Mouse (Mus musculus): ENCODE measurements around the gene Rragc. TPM values are rescaled to one million over a fixed set of nuclear protein-coding genes. Genes with fewer than 3 reads are reported as not detected.
"Not testable (repeated sequence)": the region's sequence is repeated elsewhere in the genome, so short reads cannot be mapped to it uniquely, and the experiment has no call there.

Rragc gene
- total RNA-seq (2021), result 10 to 100 TPM; 35.8 to 39.9 TPM

DNA sequence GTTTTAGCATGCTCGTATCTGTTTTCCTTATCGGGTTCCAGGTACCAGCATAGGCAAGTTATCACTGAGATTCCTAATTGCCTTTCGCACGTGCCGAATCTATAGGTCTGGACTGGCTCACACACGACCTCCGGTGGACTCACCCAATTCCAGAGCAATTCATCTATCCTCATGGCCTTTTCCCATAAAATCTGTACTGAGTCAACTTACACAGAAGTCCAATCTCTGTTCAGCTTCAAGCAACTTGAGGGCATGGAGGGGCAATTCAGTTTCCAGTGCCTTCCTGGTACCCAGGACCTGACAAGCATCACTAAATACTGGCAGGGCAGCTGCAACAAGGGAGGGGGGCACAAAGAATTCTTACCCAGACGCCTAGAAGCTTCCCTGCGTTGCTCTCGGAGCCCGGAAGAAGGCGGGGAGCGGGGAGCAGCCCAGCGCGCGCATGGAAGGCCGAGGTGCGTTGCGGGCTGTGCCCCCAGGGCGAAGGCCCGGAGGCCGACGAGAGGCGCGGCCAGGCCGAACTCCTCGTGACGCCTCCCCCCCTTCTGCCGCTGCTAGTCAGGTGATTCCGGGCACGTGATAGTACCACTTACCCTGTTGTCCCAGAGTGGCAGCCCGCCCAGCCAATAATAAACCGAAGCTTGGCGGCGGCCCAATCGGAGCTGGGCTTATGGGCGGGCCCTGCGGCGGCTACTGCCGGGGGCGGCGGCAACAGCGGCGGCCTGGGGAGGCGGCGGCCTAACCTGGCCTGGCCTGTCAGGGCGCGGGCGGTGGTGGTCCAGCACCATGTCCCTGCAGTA, at the start of gene Rragc:
TSS of gene Rragc (plus strand) at position 699 of the 800 bp plus-strand sequence.
- peak; percentile 100 for DNase-seq (ENCODE audit: low spot score)
- intact Hi-C loops (cut with DNase I), result no loop called here

DNA sequence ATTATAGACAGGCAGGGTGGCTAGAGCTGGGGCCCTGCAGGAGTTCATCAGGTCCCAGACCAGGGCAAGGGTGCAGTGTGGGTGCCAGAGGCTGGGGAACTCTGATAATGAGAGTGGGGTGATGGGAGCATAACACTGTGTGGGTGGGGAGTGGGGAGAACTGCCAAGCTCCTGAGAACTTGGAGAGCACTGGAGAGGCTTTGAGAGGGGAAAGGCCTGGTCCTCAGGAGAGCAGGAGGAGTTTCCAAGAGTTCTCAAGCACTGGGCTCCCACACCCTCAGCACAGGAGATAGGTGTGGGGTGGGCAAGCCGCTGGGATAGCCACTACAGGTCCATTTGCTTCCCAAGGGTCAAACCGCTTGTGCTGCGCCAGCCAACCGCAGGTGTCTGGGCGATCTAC, 23.5 kb upstream of the Rragc start:
- intact Hi-C loops (cut with DNase I), result no loop called here

GRCm38 (mm10) chr4:123894295-123894694, 23.0 kb upstream of the Rragc start:
- intact Hi-C loops (cut with DNase I), result no loop called here
- DNase-seq (ENCODE audit: low spot score), result no peak

More for the DNA sequence above, 23.5 kb upstream of the Rragc start:
- no peak for DNase-seq (ENCODE audit: low spot score)

- intact Hi-C loops (cut with DNase I), result loop anchor here (2.0 kb wide), 1 partner anchor 140 kb away; no protein-coding TSS in a partner anchor
- DNase-seq (ENCODE audit: low spot score), result no peak
Measured at GRCm38 (mm10) chr4:123898696-123899095, 18.6 kb upstream of the Rragc start.

GRCm38 (mm10) chr4:123903432-123903831, 13.8 kb upstream of the Rragc start:
- intact Hi-C loops (cut with DNase I), result no loop called here

GRCm38 (mm10) chr4:123904333-123905125, 12.7 kb upstream of the Rragc start, which contains the start of gene Mycbp:
Gene Mycbp, plus strand, starts transcription at chr4:123904832.
- DNase-seq (ENCODE audit: low spot score), result peak; percentile 99
- intact Hi-C loops (cut with DNase I), result no loop called here

More at GRCm38 (mm10) chr4:123903432-123903831, 13.8 kb upstream of the Rragc start:
- DNase-seq (ENCODE audit: low spot score), result no peak

DNA sequence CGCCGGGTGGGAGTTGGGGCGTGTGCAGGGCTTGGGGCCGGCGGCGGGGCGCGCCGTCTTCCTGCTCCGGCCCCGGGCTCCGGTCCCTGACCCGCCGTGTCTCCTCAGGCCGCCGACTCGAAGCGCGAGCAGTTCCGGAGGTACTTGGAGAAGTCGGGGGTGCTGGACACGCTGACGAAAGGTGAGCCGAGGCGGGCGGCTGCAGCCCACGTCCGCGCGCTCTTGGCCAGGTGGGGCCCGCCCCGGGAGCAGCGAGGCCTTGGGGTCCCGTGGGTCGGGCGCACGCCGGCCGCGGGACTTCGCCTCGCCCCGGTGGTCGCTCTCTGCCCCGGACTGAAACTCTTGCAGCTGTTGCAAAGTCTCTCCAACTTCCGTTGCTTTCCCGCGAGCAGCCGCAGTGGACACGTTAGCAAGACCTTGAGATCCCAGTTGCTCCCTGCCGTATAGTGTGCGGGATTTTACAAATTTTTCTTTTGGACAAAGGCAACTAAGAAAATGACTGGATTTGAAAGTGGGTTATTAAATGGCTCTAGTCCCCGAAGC, 12.0 kb upstream of the Rragc start:
- intact Hi-C loops (cut with DNase I), result no loop called here
- DNase-seq (ENCODE audit: low spot score), result no peak

- no peak for DNase-seq (ENCODE audit: low spot score)
- intact Hi-C loops (cut with DNase I), result no loop called here
Measured at GRCm38 (mm10) chr4:123911503-123911902, 5.7 kb upstream of the Rragc start.

DNA sequence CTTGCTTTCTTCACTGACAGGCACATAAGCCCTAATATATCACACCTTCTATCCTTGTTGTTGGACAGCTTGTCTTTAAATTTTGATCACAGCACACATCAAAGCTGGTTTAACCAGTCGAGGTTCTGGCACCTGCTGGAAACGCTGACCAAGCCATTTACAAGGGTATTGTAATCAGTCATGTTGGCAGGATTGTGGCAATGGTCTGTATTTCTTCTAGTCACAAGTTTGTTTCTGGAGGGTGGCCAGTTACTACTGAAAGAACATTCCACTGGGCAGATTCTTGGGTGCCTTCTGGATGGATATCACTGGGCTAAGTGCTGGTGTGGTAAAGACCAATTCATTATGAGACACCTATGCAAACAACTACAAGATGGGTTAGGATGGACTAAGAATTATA, 4.8 kb upstream of the Rragc start:
- DNase-seq (ENCODE audit: low spot score), result no peak
- intact Hi-C loops (cut with DNase I), result no loop called here

GRCm38 (mm10) chr4:123917548-123918140, 398 bp downstream of the Rragc start, which contains the start of gene 4930535I16Rik:
Gene 4930535I16Rik, minus strand, starts transcription at chr4:123918022.
- intact Hi-C loops (cut with DNase I), result no loop called here
- peak; percentile 9 for DNase-seq (ENCODE audit: low spot score)

DNA sequence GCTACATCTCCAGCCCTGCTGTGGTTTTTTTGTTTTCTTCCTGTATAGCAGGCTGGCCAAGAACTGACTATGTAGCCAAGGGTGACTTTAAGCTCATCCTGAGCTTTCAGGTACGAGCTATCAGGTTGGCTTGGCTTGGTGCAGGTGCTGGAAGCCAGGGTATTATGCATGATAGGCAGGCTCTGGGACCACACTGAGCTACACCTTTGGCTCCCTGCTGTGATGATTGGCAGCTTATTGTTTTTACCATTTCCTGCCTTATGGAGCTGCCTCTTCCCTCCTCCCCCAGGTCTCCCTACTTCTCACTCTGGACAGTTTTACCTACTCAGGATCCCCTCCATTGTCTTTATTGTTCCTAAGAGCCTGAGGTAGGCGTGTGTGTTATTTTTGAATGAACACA, 1.6 kb downstream of the Rragc start:
- intact Hi-C loops (cut with DNase I), result no loop called here
- no peak for DNase-seq (ENCODE audit: low spot score)

- DNase-seq (ENCODE audit: low spot score), result no peak
- intact Hi-C loops (cut with DNase I), result no loop called here
Measured at GRCm38 (mm10) chr4:123921055-123921565, 3.9 kb downstream of the Rragc start.

DNA sequence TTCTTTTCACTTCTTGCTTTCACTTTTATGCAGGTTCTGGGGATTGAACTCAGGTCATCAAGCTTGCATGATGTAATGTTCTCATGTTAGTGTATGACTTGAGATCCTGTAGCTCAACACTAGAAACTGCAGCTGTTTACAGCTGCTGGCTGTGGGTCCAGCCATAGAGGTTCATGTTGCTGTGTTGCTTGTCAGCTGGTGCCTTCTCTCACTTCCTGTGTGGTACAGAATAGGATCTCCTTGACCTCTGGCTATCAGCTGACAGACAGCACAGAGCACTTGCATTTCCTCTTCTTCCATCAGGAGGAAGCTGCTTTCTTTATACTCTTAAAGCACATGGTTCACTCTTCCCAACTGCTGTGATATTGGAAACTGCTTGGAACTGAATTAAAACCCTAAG, 10.7 kb downstream of the Rragc start:
- intact Hi-C loops (cut with DNase I), result no loop called here
- no peak for DNase-seq (ENCODE audit: low spot score)

GRCm38 (mm10) chr4:123929994-123930393, 12.7 kb downstream of the Rragc start:
- DNase-seq (ENCODE audit: low spot score), result no peak
- intact Hi-C loops (cut with DNase I), result no loop called here

DNA sequence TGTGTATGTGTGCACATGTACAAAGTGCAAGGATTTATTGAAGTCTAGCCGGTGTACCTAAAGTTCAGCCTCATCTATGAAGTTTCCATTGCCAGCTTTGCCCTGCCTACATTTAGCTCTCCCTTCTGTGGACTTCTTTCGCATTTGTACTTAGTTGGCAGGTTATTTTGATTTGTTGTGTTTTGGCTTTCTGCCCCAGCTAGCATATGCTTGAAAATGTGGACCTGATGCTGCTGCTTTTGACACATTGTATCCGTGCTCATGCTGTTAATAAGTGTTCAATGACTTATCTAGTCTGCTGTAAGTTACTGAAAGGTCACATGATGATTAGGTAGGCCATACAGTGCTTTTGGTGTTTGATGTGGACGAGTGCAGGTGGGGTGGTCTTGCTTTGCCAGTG, 17.1 kb downstream of the Rragc start:
- DNase-seq (ENCODE audit: low spot score), result no peak
- intact Hi-C loops (cut with DNase I), result no loop called here

DNA sequence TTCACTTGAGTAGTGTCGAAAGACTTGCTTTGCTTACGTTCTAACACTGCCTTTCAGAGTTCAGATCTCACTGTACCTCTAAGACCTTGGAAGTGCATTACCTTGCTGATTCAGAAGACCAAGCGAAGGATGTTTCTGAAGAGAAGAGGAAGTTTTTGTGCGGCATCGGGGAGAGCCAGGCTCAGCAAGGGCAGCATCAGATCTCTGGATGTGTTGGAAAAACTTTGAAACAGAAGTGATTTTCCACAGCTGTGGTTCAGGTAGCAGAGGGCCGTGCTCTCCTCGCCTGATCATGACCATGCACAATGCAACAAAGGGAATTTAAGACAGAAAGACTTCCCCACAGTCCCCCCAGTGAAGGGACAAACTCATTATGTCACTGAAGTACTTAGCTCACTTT, 18.8 kb downstream of the Rragc start:
- no peak for DNase-seq (ENCODE audit: low spot score)
- intact Hi-C loops (cut with DNase I), result no loop called here

GRCm38 (mm10) chr4:123939838-123940237, 22.6 kb downstream of the Rragc start:
- intact Hi-C loops (cut with DNase I), result loop anchor here (2.0 kb wide), 1 partner anchor 21 kb away; no protein-coding TSS in a partner anchor
- no peak for DNase-seq (ENCODE audit: low spot score)

GRCm38 (mm10) chr4:123940878-123941277, 23.6 kb downstream of the Rragc start:
- intact Hi-C loops (cut with DNase I), result loop anchor here (2.0 kb wide), 1 partner anchor 20 kb away; no protein-coding TSS in a partner anchor

DNA sequence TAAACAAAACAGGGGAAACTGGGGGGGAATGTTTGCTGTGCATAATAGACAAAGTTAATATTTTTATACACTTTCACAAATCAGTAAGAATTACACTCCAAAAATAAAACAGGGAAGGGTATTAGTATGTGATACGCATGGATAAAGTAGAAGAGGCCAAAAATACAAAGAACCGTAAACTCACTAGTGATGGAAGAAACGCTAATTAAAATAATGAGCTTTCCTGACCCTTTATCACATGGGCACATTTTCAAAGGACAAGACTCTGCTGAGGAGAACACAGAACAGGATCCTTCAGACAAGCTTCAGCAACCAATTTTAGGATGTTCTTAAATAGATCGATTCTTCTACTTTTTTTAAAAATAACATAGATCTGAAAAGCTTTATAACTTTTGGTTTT, 29.5 kb downstream of the Rragc start:
- DNase-seq (ENCODE audit: low spot score), result no peak
- intact Hi-C loops (cut with DNase I), result no loop called here

More at GRCm38 (mm10) chr4:123940878-123941277, 23.6 kb downstream of the Rragc start:
- not testable (repeated sequence) for DNase-seq (ENCODE audit: low spot score)

GRCm38 (mm10) chr4:123947149-123947548, 29.9 kb downstream of the Rragc start:
- intact Hi-C loops (cut with DNase I), result no loop called here
- no peak for DNase-seq (ENCODE audit: low spot score)

Measured in heart, postnatal 25 days (tissue).